Mouse (Mus musculus) hindbrain, embryonic 12.5 days (tissue): Measurements from ENCODE around the gene Lgr6. TPM values are rescaled to one million over a fixed set of nuclear protein-coding genes. Genes with fewer than 3 reads are reported as not detected.

Experiments used
- ATAC-seq: fragments of 200-750 bp; cut with Nextera tagmentation; 2 replicates; pipeline ENCODE4 v1.8.0; 2017; ENCODE audit warnings: moderate TSS enrichment; ENCODE audit not compliant: low FRiP score
- H3K27ac ChIP-seq: fragments of 300-500 bp; sonication (generic); 2 replicates; pipeline ENCODE4 v1.5.1; 2016; ENCODE audit warnings: mild to moderate bottlenecking
- H3K27me3 ChIP-seq: fragments of 300-500 bp; sonication (generic); 2 replicates; pipeline ENCODE4 v1.6.1; 2016; ENCODE audit warnings: mild to moderate bottlenecking
- H3K36me3 ChIP-seq: fragments of 300-500 bp; sonication (generic); 2 replicates; pipeline ENCODE4 v1.6.1; 2016; ENCODE audit warnings: mild to moderate bottlenecking
- H3K4me1 ChIP-seq: fragments of 300-500 bp; sonication (generic); 2 replicates; pipeline ENCODE4 v1.6.1; 2016
- H3K4me2 ChIP-seq: fragments of 300-500 bp; sonication (generic); replicated peaks from 2 replicates; pipeline ENCODE4 v1.6.1; 2016; ENCODE audit warnings: mild to moderate bottlenecking
- H3K4me3 ChIP-seq: fragments of 300-500 bp; sonication (generic); 2 replicates; pipeline ENCODE4 v1.5.1; 2016; ENCODE audit warnings: mild to moderate bottlenecking
- H3K9ac ChIP-seq: fragments of 300-500 bp; sonication (generic); 2 replicates; pipeline ENCODE4 v1.6.1; 2016; ENCODE audit warnings: mild to moderate bottlenecking, moderate library complexity
- H3K9me3 ChIP-seq: fragments of 300-500 bp; sonication (generic); replicated peaks from 2 replicates; pipeline ENCODE4 v1.6.1; 2016; ENCODE audit warnings: mild to moderate bottlenecking
- WGBS: fragments of 180-500 bp; shearing (Covaris S2); methylation state at CpG from one replicate; pipeline ENCODE4 v1.1.7; 2016; 5-methylcytosine and 5-hydroxymethylcytosine counted together
- polyA plus RNA-seq: library from polyadenylated mRNA; unstranded; fragments of >200 nt; fragmentation: Nextera tagmentation; extraction: Ambion mirVana; gene quantifications from 2 replicates; pipeline ENCODE4 v1.2.1, GENCODE M21; 2016

Lgr6 gene
- 0.70 and 0.90 TPM in 2 replicates for polyA plus RNA-seq

DNA sequence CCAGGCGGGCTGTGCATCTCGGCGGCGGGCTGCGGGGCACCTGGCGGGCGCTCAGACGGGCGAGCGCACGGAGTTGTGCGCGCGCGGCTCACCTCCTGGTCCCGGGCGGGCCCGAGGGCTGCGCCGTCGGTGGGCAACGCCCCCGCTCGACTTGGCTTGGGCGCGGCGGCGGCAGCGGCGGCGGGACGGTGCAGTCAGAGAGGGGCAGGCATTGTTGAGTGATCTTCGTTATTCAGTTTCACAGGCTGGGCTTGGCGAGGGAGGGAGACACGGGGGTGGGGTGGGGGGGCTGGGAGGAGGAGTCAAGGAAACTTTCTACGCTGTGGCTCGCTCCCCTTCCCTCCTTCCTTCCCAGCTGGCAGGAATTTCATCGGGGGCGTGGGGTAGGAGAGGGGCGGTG lies at the start of gene Lgr6:
TSS of gene Lgr6 (minus strand) at position 153 of the 400 bp plus-strand sequence.
- Histone ChIP-seq H3K4me2 (peak within 1 kb of the TSS; percentile 78), H3K4me1 (peaks cover 11% of the 10 kb centered on the region), H3K4me3 (peak within 1 kb of the TSS; percentile 41), H3K27me3 (peaks cover 75% of the 10 kb centered on the region), H3K27ac (no peak within 1 kb of the TSS), H3K9me3 (no peaks in the 10 kb centered on the region), H3K36me3 (no peaks in the 10 kb centered on the region), H3K9ac (peak within 1 kb of the TSS; percentile 43; the same call in 1 of the 2 replicates)
- WGBS: under 1% methylated on average over 40 of the region's 40 CpGs
- no peak for ATAC-seq

DNA sequence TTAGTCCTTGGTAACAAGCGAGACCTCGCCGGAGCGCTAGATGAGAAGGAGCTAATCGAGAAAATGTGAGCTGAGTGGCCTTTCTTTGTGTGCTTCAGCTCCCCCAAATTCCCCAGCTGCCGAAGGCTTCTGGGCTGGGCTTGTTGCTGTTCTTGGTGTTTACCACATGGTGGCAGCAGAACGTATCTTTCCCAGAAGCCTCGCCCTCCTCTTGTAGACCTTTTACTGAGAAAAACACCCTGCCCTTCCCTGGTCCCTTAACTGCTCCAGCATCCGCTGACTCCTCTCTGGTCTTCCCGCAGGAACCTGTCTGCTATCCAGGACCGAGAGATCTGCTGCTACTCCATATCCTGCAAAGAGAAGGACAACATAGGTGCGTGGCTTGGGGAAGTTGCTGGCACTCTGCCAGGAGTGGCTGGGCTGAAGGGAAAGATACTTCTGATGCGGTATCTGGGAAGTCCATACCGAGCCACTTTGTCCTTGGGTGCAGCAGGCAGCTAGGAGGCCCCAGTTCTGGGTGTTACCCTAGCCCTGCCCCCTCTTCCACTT lies 49.4 kb upstream of the Lgr6 start:
- peak; percentile 57 for ATAC-seq
- Histone ChIP-seq H3K27ac (peak overlapping the region; percentile 89), H3K4me2 (peak overlapping the region; percentile 46), H3K9me3 (no peaks in the 10 kb centered on the region), H3K27me3 (no peaks in the 10 kb centered on the region), H3K36me3 (peaks cover 32% of the 10 kb centered on the region), H3K4me3 (peak overlapping the region; percentile 17; the same call in 1 of the 2 replicates), H3K9ac (peak overlapping the region; percentile 59), H3K4me1 (peaks cover 33% of the 10 kb centered on the region)
- 5% methylated on average over 14 of the region's 14 CpGs for WGBS

DNA sequence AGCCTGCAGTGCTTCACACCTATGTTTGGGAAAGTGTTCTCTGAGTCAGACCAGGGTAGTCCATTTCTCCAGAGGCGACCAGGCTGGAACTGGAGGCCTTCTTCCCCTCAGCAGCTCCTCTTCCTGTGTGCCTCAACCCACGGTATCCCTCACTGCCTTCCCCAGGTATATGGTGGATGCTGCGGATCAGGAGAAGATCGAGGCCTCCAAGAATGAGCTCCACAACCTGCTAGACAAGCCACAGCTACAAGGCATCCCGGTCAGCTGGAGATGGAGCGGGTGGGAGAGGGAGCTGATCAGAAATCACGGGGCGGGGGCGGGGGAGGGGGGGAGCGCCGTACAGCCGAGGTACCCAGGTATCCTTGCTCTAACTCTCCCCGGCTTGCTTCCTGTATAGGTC lies 48.9 kb upstream of the Lgr6 start:
- peaks cover 31% of the 10 kb centered on the region for H3K4me1 ChIP-seq
- 21% methylated on average over 13 of the region's 13 CpGs for WGBS

DNA sequence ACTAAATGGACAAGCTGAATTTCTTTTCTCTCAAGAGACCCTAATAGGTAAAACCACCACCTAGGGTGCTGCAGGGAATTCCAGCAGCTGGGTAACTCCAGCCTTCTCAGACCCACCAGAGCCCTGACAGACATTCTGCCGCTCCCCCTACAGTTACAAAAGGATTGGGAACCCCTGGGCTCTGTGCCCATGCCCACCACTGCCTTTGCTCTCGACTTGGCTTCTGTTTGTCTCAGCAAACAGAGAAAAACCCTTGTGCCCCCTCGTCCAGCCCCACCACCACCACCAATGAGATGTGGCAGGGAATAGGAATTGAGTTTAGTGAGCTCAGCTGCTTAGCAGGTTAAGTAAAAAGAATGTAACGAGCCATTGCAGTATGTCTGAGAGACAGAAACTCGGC lies 43.9 kb upstream of the Lgr6 start:
- Histone ChIP-seq H3K27ac (0 out of 2 replicates have a peak overlapping the region, but pooled peaks have one; percentile 23), H3K4me1 (peaks cover 29% of the 10 kb centered on the region), H3K4me2 (peak overlapping the region; percentile 70), H3K4me3 (peak overlapping the region; percentile 95), H3K36me3 (peaks cover 8% of the 10 kb centered on the region; the same call in 1 of the 2 replicates), H3K9ac (peak overlapping the region; percentile 88; the same call in 1 of the 2 replicates), H3K27me3 (0 out of 2 replicates have a peak, but pooled peaks cover 2% of the 10 kb centered on the region), H3K9me3 (no peaks in the 10 kb centered on the region)
- no peak for ATAC-seq
- 46% methylated on average over 5 of the region's 5 CpGs for WGBS

More for the DNA sequence above, 48.9 kb upstream of the Lgr6 start:
- Histone ChIP-seq H3K27me3 (no peaks in the 10 kb centered on the region), H3K36me3 (peaks cover 32% of the 10 kb centered on the region), H3K9ac (peak overlapping the region; percentile 59), H3K27ac (peak overlapping the region; percentile 89), H3K4me2 (peak overlapping the region; percentile 46), H3K4me3 (peak overlapping the region; percentile 17; the same call in 1 of the 2 replicates), H3K9me3 (no peaks in the 10 kb centered on the region)
- peak; percentile 46 for ATAC-seq

DNA sequence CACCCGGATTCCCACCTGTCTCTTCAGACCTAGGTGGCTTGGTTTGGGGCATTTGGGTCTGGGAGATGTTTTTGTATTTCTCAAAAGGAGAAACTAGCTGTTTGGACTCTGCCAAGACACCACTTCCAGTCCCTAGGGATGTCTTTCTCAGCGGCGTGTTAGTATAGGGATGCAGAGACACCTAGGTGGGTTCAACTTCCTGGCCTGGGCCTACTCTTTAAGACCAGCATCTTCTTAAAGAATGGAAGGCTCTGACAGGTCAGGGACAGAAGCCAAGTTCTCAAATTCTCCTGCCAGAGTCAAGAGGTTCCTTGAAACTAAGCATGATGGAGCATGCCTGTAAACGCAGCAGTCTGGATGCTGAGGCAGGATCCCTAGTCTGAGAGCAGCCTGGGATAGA lies 43.4 kb upstream of the Lgr6 start:
- H3K4me1 ChIP-seq: peaks cover 26% of the 10 kb centered on the region

DNA sequence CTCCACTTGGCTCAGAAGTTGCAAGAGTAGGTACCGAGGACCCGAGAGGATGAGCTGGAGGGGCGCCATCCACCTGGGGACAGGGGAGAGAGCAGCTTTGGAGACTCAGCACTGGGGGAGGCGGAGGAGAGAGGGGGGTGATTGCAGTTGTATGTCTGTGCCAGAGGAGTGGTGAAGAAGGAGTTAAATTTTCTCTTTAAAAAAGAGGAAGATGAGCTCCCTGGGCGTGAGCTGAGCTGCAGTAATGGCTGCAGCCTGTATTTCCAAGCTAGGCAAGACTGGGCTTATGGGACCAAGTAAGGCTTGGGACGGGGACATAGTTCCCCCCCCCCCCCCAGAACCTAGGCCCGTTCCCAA lies 42.6 kb upstream of the Lgr6 start:
- Histone ChIP-seq H3K9ac (peak overlapping the region; percentile 88), H3K9me3 (no peaks in the 10 kb centered on the region), H3K36me3 (peaks cover 8% of the 10 kb centered on the region; the same call in 1 of the 2 replicates), H3K27me3 (peaks cover 11% of the 10 kb centered on the region; the same call in 1 of the 2 replicates), H3K4me1 (peaks cover 26% of the 10 kb centered on the region), H3K4me3 (peak overlapping the region; percentile 95), H3K27ac (peak overlapping the region; percentile 95), H3K4me2 (peak overlapping the region; percentile 70)
- ATAC-seq: peak; percentile 46
- 3% methylated on average over 7 of the region's 7 CpGs for WGBS

More for the DNA sequence above, 43.4 kb upstream of the Lgr6 start:
- Histone ChIP-seq H3K27me3 (peaks cover 6% of the 10 kb centered on the region; the same call in 1 of the 2 replicates), H3K4me3 (peak overlapping the region; percentile 95), H3K9ac (peak overlapping the region; percentile 88), H3K9me3 (no peaks in the 10 kb centered on the region), H3K4me2 (peak overlapping the region; percentile 70), H3K27ac (peak overlapping the region; percentile 95; the same call in 1 of the 2 replicates), H3K36me3 (peaks cover 8% of the 10 kb centered on the region; the same call in 1 of the 2 replicates)
- ATAC-seq: no peak
- 66% methylated on average over 4 of the region's 4 CpGs for WGBS

DNA sequence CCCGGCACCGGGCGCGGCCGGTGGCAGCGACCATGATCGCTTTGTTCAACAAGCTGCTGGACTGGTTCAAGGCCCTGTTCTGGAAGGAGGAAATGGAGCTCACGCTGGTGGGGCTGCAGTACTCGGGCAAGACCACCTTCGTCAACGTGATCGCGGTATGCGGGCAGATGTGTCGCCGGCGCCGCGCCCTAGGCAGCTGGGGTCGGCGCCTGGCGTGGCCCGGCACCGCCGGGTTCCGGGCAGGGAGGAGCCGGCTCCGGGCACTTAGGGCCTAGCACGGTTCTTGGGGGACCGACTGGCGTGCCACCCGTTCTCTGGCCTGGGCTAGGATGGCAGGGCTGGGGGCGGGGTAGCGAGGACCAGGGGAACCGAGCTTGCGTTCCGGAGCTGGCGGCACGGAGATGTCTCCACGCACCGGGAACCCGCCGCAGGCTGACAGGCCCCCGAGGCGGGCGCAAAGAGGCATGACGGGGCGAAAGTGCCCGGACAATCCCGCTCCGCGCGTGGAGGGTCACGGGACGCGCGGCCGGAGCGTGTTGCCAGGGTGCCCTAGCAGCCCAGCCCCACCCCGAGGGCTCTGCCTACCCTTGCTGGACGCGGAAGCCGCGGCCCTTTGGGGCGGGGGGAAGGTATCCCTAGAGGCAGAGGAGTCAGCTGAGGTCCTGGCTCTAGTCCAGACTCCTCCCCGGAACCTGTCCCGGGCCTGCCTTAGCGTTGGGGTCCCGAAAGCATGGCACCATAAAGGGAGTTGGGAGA lies 42.0 kb upstream of the Lgr6 start:
- under 1% methylated on average over 69 of the region's 69 CpGs for WGBS
- Histone ChIP-seq H3K4me1 (peaks cover 26% of the 10 kb centered on the region), H3K27ac (peak overlapping the region; percentile 95), H3K9ac (peak overlapping the region; percentile 88), H3K27me3 (peaks cover 11% of the 10 kb centered on the region; the same call in 1 of the 2 replicates), H3K4me3 (peak overlapping the region; percentile 95), H3K36me3 (peaks cover 8% of the 10 kb centered on the region; the same call in 1 of the 2 replicates), H3K4me2 (peak overlapping the region; percentile 70), H3K9me3 (no peaks in the 10 kb centered on the region)
- peak; percentile 70 for ATAC-seq

DNA sequence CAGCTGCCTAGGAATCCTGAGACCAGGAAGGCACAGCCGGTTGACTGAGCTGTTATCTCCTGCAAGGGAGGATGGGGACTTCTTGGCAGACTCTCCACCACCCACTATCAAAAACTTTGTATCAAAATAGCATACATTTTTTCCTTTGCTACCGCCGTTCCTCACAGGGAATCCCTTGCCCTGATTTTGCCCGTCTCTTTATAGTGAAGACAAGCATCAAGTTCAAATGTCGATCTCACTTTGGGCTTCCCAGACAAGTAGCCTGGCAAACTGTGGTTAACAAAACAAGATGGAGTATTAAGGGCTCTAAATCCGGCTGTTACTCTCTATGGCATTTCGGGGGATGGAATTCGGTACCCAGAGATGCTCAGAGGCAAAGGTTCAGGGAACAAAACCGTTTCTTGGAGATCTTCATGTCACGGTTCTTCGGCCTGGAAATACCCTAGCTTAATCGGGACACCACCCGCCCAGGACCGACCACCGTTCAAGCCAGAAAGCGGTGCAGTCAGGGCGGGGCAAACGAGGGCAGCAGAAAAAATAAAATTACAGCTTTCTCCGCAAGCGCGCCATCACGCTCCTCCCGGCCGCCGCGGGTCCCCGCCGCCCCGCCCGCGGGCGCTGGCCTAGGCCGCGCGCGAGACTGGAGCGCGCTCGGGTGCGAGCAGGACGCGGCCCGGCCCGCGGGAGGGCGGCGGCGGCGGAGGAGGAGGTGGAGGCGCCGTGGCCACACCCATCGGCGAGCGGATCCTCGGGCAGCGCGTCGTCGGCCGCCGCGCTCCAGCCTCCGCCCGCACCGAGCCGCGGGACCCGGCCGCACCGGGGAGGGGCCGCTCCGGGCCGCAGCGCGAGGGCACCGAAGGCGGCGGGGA lies 41.2 kb upstream of the Lgr6 start, which contains the start of gene Arl8a:
TSS of gene Arl8a (plus strand) at position 748 of the 869 bp plus-strand sequence.
- Histone ChIP-seq H3K9me3 (no peaks in the 10 kb centered on the region), H3K27me3 (peaks cover 11% of the 10 kb centered on the region; the same call in 1 of the 2 replicates), H3K36me3 (peaks cover 1% of the 10 kb centered on the region; the same call in 1 of the 2 replicates), H3K4me1 (peaks cover 23% of the 10 kb centered on the region), H3K4me3 (peak within 1 kb of the TSS; percentile 95), H3K27ac (peak within 1 kb of the TSS; percentile 95), H3K9ac (peak within 1 kb of the TSS; percentile 88), H3K4me2 (peak within 1 kb of the TSS; percentile 70)
- under 1% methylated on average over 67 of the region's 78 CpGs for WGBS
- ATAC-seq: peak; percentile 80

DNA sequence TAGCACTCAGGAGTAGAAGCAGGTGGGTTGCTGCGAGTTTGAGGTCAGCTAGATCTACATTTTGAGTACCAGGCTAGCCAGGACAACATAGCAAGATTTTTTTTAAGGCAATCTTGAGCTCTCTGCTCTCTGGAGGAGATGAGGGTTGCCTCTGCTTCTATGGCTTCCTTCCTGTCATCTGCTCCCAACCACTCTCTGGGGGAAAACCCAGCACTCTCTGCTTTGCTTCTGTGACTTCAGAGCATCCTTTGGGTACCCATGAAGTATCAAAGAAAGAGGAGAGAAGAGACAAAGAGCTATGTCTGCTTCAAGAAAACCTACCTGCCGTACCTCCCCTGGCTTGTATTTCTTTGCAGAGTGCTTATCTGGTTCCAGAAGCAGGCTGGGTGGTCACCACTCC lies 38.9 kb upstream of the Lgr6 start:
- H3K4me2 ChIP-seq: no peak overlapping the region
- peaks cover 11% of the 10 kb centered on the region; the same call in 1 of the 2 replicates for H3K27me3 ChIP-seq
- no peaks in the 10 kb centered on the region for H3K36me3 ChIP-seq
- ATAC-seq: no peak
- H3K9me3 ChIP-seq: no peaks in the 10 kb centered on the region
- H3K27ac ChIP-seq: no peak overlapping the region
- no peak overlapping the region for H3K4me3 ChIP-seq
- 81% methylated on average over 2 of the region's 2 CpGs for WGBS
- H3K9ac ChIP-seq: no peak overlapping the region
- H3K4me1 ChIP-seq: peaks cover 15% of the 10 kb centered on the region

DNA sequence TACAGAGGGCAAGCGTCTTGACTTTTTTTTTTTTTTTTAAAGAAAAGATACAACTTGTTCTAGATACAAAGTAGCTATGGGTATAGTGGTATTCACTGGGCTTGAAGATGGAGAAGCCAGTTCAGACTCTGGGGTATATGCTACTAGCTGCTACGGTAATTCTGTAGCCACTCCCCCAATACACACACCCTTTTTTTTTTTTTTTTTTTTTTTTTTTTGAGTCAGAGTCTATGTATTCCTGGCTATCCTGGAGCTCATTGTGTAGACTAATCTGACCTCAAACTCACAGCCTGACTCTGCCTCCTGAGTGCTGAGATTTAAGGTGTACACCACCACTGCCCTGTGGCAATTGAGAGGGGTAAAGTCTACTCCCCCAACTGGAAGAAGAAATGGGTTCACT lies 37.4 kb upstream of the Lgr6 start:
- Histone ChIP-seq H3K4me3 (no peak overlapping the region), H3K27me3 (peaks cover 11% of the 10 kb centered on the region; the same call in 1 of the 2 replicates), H3K4me2 (no peak overlapping the region), H3K4me1 (peaks cover 5% of the 10 kb centered on the region; the same call in 1 of the 2 replicates), H3K9ac (no peak overlapping the region), H3K9me3 (no peaks in the 10 kb centered on the region), H3K27ac (no peak overlapping the region), H3K36me3 (no peaks in the 10 kb centered on the region)
- no peak for ATAC-seq
- WGBS: 77% methylated on average over 2 of the region's 2 CpGs

DNA sequence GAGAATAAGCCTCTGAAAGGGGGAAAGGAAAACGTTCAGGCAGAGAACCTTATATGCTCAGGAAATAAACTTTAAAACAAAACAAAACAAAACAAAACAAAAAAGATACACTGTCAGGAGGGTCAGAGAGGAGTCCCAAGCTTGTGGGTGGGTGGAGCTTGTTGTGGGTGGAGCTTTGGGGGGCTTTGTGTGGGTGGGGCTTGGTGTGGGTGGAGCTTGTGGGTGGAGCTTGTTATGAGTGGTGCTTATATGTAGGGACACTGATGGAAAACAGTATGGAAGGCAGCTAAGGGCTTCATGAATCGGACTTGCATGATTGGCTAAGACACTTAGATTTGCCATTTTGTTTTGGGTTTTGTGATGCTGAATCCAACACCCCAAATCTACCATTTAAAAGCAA lies 34.8 kb upstream of the Lgr6 start:
- H3K36me3 ChIP-seq: no peaks in the 10 kb centered on the region
- ATAC-seq: no peak
- WGBS: 76% methylated on average over 2 of the region's 2 CpGs
- no peak overlapping the region for H3K4me3 ChIP-seq
- H3K4me1 ChIP-seq: no peaks in the 10 kb centered on the region
- no peak overlapping the region for H3K4me2 ChIP-seq
- no peak overlapping the region for H3K27ac ChIP-seq
- H3K27me3 ChIP-seq: peaks cover 11% of the 10 kb centered on the region; the same call in 1 of the 2 replicates
- H3K9ac ChIP-seq: no peak overlapping the region
- no peaks in the 10 kb centered on the region for H3K9me3 ChIP-seq
